Mouse (Mus musculus) brain, embryonic 14.5 days (tissue): ENCODE data around the gene Diras1.
"Not testable (repeated sequence)": the region's sequence is repeated elsewhere in the genome, so short reads cannot be mapped to it uniquely, and the experiment has no call there.

ENCODE experiments used
- CTCF ChIP-seq: fragments of 200-500 bp; IDR thresholded peaks from 2 replicates; pipeline ENCODE4 v1.5.1; 2012; ENCODE audit warnings: inconsistent platforms, mild to moderate bottlenecking, moderate library complexity, borderline replicate concordance; ENCODE audit not compliant: insufficient read depth, insufficient read length; ENCODE audit errors: extremely low read depth
- POLR2A ChIP-seq: fragments of 200-500 bp; IDR thresholded peaks from 2 replicates; pipeline ENCODE4 v1.6.1; 2012; ENCODE audit warnings: mild to moderate bottlenecking, inconsistent platforms, borderline replicate concordance; ENCODE audit not compliant: poor library complexity, insufficient read depth, insufficient read length, severe bottlenecking; ENCODE audit errors: extremely low read depth

DNA sequence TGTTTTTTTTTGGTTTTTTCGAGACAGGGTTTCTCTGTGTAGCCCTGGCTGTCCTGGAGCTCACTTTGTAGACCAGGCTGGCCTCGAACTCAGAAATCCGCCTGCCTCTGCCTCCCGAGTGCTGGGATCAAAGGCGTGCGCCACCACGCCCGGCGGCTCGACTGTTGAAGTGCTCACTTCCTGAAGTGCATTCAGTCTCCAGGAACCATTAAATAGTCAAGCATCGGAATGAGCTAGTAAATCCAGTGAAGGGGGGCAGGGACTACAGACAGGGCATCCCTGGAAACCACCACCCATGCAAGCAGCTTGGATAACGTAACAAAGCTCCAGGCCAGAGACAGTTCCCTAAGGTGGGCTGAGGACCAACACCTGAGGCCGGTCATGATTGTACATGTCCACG, 19.8 kb upstream of the Diras1 start:
- not testable (repeated sequence) for TF ChIP-seq POLR2A, CTCF
